Mouse (Mus musculus) limb, embryonic 11.5 days (tissue): ENCODE measurements at regions not wholly inside any gene's neighbourhood (a gene's known extent, or its start where the extent isn't known, plus 50 kb on each side); places are given as distances from the start of the nearest gene placed in this dataset.

Experiments
- ATAC-seq: fragments of 200-750 bp; cut with Nextera tagmentation; 2 replicates; pipeline ENCODE4 v1.8.0; 2017; ENCODE audit warnings: low read depth; ENCODE audit not compliant: insufficient number of reproducible peaks, low FRiP score, low TSS enrichment
- DNase-seq: peaks from one replicate; pipeline ENCODE4 v3.0.0-alpha.2; 2015; ENCODE audit warnings: low spot score
- H3K27ac ChIP-seq: fragments of 300-500 bp; sonication (generic); replicated peaks from 2 replicates; pipeline ENCODE4 v1.5.1; 2014; ENCODE audit warnings: low read depth, mild to moderate bottlenecking, low read length
- H3K27me3 ChIP-seq: fragments of 300-500 bp; sonication (generic); 2 replicates; pipeline ENCODE4 v1.6.1; 2014; ENCODE audit warnings: mild to moderate bottlenecking, low read length, mixed read lengths; ENCODE audit not compliant: control insufficient read depth, insufficient read depth
- H3K36me3 ChIP-seq: fragments of 300-500 bp; sonication (generic); 2 replicates; pipeline ENCODE4 v1.6.1; 2014; ENCODE audit warnings: mild to moderate bottlenecking, low read length, moderate library complexity, mixed read lengths; ENCODE audit not compliant: control insufficient read depth, insufficient read depth
- H3K4me1 ChIP-seq: fragments of 300-500 bp; sonication (generic); 2 replicates; pipeline ENCODE4 v1.6.1; 2014; ENCODE audit warnings: low read length, mixed read lengths; ENCODE audit not compliant: control insufficient read depth, insufficient read depth
- H3K4me2 ChIP-seq: fragments of 300-500 bp; sonication (generic); 2 replicates; pipeline ENCODE4 v1.6.1; 2014; ENCODE audit warnings: low read depth, mild to moderate bottlenecking, moderate library complexity; ENCODE audit not compliant: severe bottlenecking
- H3K4me3 ChIP-seq: fragments of 300-500 bp; sonication (generic); 2 replicates; pipeline ENCODE4 v1.5.1; 2014; ENCODE audit warnings: low read depth, low read length
- H3K9ac ChIP-seq: fragments of 300-500 bp; sonication (generic); 2 replicates; pipeline ENCODE4 v1.6.1; 2014; ENCODE audit warnings: mild to moderate bottlenecking, low read length
- H3K9me3 ChIP-seq: fragments of 300-500 bp; sonication (generic); 2 replicates; pipeline ENCODE4 v1.6.1; 2016; ENCODE audit warnings: low read length; ENCODE audit not compliant: control insufficient read depth
- WGBS: fragments of 180-500 bp; shearing (Covaris S2); extraction: QIAGEN DNeasy Blood & Tissue Kit; methylation state at CpG from one replicate; pipeline ENCODE4 v1.1.7; 2014; 5-methylcytosine and 5-hydroxymethylcytosine counted together

- no peak overlapping the region for H3K9ac ChIP-seq
- no peak overlapping the region for H3K27ac ChIP-seq
- H3K4me1 ChIP-seq: no peaks in the 10 kb centered on the region
- H3K4me3 ChIP-seq: no peak overlapping the region
- 82% methylated on average over 6 of the region's 6 CpGs for WGBS
- no peaks in the 10 kb centered on the region; the same call in 1 of the 2 replicates for H3K9me3 ChIP-seq
- no peak for ATAC-seq
- H3K4me2 ChIP-seq: no peak overlapping the region
- H3K27me3 ChIP-seq: no peaks in the 10 kb centered on the region
- no peaks in the 10 kb centered on the region for H3K36me3 ChIP-seq
- DNase-seq: no peak
Measured at GRCm38 (mm10) chr2:94590494-94590893, 152.6 kb upstream of the Api5 start.

GRCm38 (mm10) chr2:94587255-94587654 is 149.3 kb upstream of the Api5 start:
- H3K27me3 ChIP-seq: no peaks in the 10 kb centered on the region
- DNase-seq (no peak), ATAC-seq (no peak)
- no peak overlapping the region for H3K9ac ChIP-seq
- H3K4me1 ChIP-seq: no peaks in the 10 kb centered on the region
- no peak overlapping the region for H3K4me2 ChIP-seq
- H3K27ac ChIP-seq: no peak overlapping the region
- no peaks in the 10 kb centered on the region for H3K9me3 ChIP-seq
- 79% methylated on average over 1 of the region's 1 CpGs for WGBS
- H3K4me3 ChIP-seq: no peak overlapping the region
- H3K36me3 ChIP-seq: no peaks in the 10 kb centered on the region

GRCm38 (mm10) chr2:94571646-94572045 is 133.7 kb upstream of the Api5 start:
- H3K4me1 ChIP-seq: no peaks in the 10 kb centered on the region
- WGBS: 69% methylated on average over 3 of the region's 3 CpGs
- no peak overlapping the region for H3K27ac ChIP-seq
- DNase-seq: no peak
- no peak overlapping the region for H3K9ac ChIP-seq
- H3K27me3 ChIP-seq: no peaks in the 10 kb centered on the region
- no peaks in the 10 kb centered on the region for H3K9me3 ChIP-seq
- no peak overlapping the region for H3K4me2 ChIP-seq
- no peak for ATAC-seq
- no peaks in the 10 kb centered on the region for H3K36me3 ChIP-seq
- no peak overlapping the region for H3K4me3 ChIP-seq

- WGBS: 85% methylated on average over 3 of the region's 3 CpGs
- Histone ChIP-seq H3K9me3 (no peaks in the 10 kb centered on the region), H3K4me1 (no peaks in the 10 kb centered on the region), H3K4me2 (no peak overlapping the region), H3K4me3 (no peak overlapping the region), H3K27me3 (no peaks in the 10 kb centered on the region), H3K9ac (no peak overlapping the region), H3K36me3 (no peaks in the 10 kb centered on the region), H3K27ac (no peak overlapping the region)
- ATAC-seq (no peak), DNase-seq (no peak)
Measured at GRCm38 (mm10) chr2:94541230-94541905, 103.4 kb upstream of the Api5 start.

- Histone ChIP-seq H3K27me3 (no peaks in the 10 kb centered on the region), H3K9ac (no peak overlapping the region), H3K9me3 (no peaks in the 10 kb centered on the region), H3K27ac (no peak overlapping the region), H3K36me3 (no peaks in the 10 kb centered on the region), H3K4me2 (no peak overlapping the region), H3K4me3 (no peak overlapping the region), H3K4me1 (no peaks in the 10 kb centered on the region)
- no peak for DNase-seq
- ATAC-seq: no peak
- 97% methylated on average over 4 of the region's 4 CpGs for WGBS
Measured at GRCm38 (mm10) chr2:94536631-94537030, 98.7 kb upstream of the Api5 start.

- H3K4me1 ChIP-seq: no peaks in the 10 kb centered on the region
- H3K27me3 ChIP-seq: no peaks in the 10 kb centered on the region
- ATAC-seq (no peak), DNase-seq (no peak)
- no peaks in the 10 kb centered on the region for H3K9me3 ChIP-seq
- H3K4me3 ChIP-seq: no peak overlapping the region
- H3K4me2 ChIP-seq: no peak overlapping the region
- H3K9ac ChIP-seq: no peak overlapping the region
- H3K27ac ChIP-seq: no peak overlapping the region
- 54% methylated on average over 5 of the region's 5 CpGs for WGBS
- H3K36me3 ChIP-seq: no peaks in the 10 kb centered on the region
Measured at GRCm38 (mm10) chr2:94531175-94531574, 93.2 kb upstream of the Api5 start.

GRCm38 (mm10) chr2:94524536-94524935 is 86.6 kb upstream of the Api5 start:
- Histone ChIP-seq H3K4me2 (no peak overlapping the region), H3K9me3 (no peaks in the 10 kb centered on the region), H3K4me3 (no peak overlapping the region), H3K27me3 (no peaks in the 10 kb centered on the region), H3K27ac (no peak overlapping the region), H3K9ac (no peak overlapping the region), H3K4me1 (no peaks in the 10 kb centered on the region), H3K36me3 (no peaks in the 10 kb centered on the region)
- 31% methylated on average over 6 of the region's 6 CpGs for WGBS
- no peak for ATAC-seq
- DNase-seq: peak; percentile 84

GRCm38 (mm10) chr2:94516866-94517265 is 78.9 kb upstream of the Api5 start:
- ATAC-seq: no peak
- Histone ChIP-seq H3K9me3 (no peaks in the 10 kb centered on the region), H3K4me3 (no peak overlapping the region), H3K9ac (no peak overlapping the region), H3K36me3 (no peaks in the 10 kb centered on the region), H3K4me1 (no peaks in the 10 kb centered on the region), H3K27me3 (no peaks in the 10 kb centered on the region), H3K4me2 (no peak overlapping the region), H3K27ac (no peak overlapping the region)
- DNase-seq: no peak
- 71% methylated on average over 1 of the region's 1 CpGs for WGBS

GRCm38 (mm10) chr2:94512027-94512426 is 74.1 kb upstream of the Api5 start:
- no peak for DNase-seq
- no peak for ATAC-seq
- Histone ChIP-seq H3K9me3 (no peaks in the 10 kb centered on the region), H3K27me3 (no peaks in the 10 kb centered on the region), H3K9ac (no peak overlapping the region), H3K27ac (no peak overlapping the region), H3K4me2 (no peak overlapping the region), H3K36me3 (no peaks in the 10 kb centered on the region), H3K4me3 (no peak overlapping the region), H3K4me1 (no peaks in the 10 kb centered on the region)
- 67% methylated on average over 3 of the region's 3 CpGs for WGBS
